In the genomic region with DNA sequence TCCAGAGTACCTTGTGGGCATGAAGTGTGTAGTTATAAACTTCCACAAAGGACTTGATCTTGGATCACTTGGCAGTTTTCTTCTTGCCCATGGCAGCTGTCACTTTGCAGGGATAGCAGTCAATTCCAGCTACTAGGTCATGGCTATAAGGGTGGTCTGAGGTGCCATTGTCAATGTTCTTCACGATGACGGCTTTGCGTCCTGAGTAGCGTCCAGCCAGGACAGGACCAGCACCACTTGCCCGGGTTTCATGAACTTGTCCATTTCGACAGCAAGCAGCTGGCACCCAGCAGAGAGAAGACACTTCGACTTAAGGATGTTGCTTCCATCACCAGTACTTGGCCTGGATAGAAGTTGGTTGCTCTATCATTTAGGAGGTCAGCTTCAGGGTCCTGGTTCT, we compare ENCODE assay signal across 18 mouse cellular contexts.
"Had no signal": no experiment of that assay in that cellular context is flagged by ENCODE, and none has a peak within 500 bp of the region (broad histone marks: within the 10 kb centered on the region; RNA-seq: fewer than 3 reads in every experiment).

No protein-coding gene starts in this region.

- DNase-seq: kidney, adult 8-10 months; kidney, postnatal 10 days; kidney, postnatal 36 days; layer of hippocampus, postnatal 36 days; liver, embryonic 13.5 days; lung, adult 2 months; lung, postnatal 14 days; lung, postnatal 4 days; right cerebral cortex, adult 18-20 months; right cerebral cortex, postnatal 14 days; right cerebral cortex, postnatal 4 days; thymus, adult 2 months; thymus, postnatal 25 days had no signal

- H3K4me1 ChIP-seq: kidney, embryonic 15.5 days; liver, embryonic 13.5 days; midbrain, embryonic 13.5 days had no signal

- H3K27ac ChIP-seq: kidney, embryonic 15.5 days; left cerebral cortex, adult 2 months; liver, embryonic 13.5 days; midbrain, embryonic 13.5 days; stomach, postnatal 0 days had no signal

- H3K9me3 ChIP-seq: kidney, embryonic 15.5 days; liver, embryonic 13.5 days; midbrain, embryonic 13.5 days had no signal

- H3K4me2 ChIP-seq: kidney, embryonic 15.5 days; liver, embryonic 13.5 days; midbrain, embryonic 13.5 days had no signal

- H3K4me3 ChIP-seq: kidney, embryonic 15.5 days; left cerebral cortex, adult 2 months; liver, embryonic 13.5 days; midbrain, embryonic 13.5 days had no signal

- H3K27me3 ChIP-seq: kidney, embryonic 15.5 days; liver, embryonic 13.5 days; midbrain, embryonic 13.5 days had no signal

- ATAC-seq: midbrain, embryonic 13.5 days; midbrain, embryonic 16.5 days had no signal

- H3K9ac ChIP-seq: kidney, embryonic 15.5 days; liver, embryonic 13.5 days; midbrain, embryonic 13.5 days had no signal
